Mouse (Mus musculus) adrenal gland, adult 8-10 months (tissue): ENCODE measurements around the gene Lztfl1. TPM values are rescaled to one million over a fixed set of nuclear protein-coding genes. Genes with fewer than 3 reads are reported as not detected.
"Not testable (repeated sequence)": the region's sequence is repeated elsewhere in the genome, so short reads cannot be mapped to it uniquely, and the experiment has no call there.

Experiments used
- DNase-seq: peaks from one replicate; pipeline ENCODE4 v3.0.0; 2022
- total RNA-seq, 4 experiments: library from RNA; stranded (reverse); gene quantifications; 2 replicates each; pipeline ENCODE4 v1.2.4; 2022

The Lztfl1 gene
- total RNA-seq, 4 experiments from 2014 or later, result 47.5 to 60.5 (median 57.4) TPM

DNA sequence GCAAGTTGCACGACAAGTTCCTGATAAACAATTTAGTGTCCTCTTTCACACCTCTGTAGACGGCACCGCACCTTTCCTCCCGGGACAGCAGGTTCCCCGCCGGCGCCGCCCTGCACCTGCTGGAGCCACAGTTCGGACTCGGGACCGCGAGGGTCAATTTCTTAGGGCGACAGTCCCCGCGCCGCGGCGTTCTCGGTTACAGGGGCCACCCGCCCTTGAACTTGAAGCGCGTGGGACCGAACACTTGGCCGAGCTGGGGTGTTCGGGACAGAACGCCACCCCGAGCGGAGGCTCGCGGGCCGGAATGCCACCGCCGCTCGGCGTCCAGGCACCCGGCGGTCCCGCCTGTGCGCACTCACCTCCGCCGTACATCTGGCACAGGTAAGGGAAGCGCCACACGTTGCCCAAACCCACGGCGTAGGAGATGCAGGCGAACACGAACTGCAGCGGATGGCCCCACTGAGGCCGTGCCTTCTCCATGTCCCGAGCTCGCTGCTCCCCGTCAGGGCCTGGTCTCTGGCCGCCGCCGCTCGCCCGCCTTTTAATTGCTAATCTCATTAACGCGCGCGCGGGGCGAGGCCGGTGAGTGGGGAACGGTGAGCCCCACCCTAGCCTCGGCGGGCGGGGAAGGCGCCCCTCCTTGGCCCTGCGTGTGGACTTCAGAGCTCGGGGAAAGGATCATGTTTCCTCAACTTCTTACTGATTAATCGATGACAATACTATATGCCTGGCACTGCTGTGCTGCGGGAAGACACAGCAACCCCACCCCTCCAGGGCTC, 39.0 kb downstream of the Lztfl1 start, which contains the start of the genes Ccr9 and Slc6a20a:
Gene Ccr9, plus strand, starts transcription at position 113 of the 779 bp plus-strand sequence.
Gene Slc6a20a, minus strand, starts transcription at position 559 of the 779 bp plus-strand sequence.
- DNase-seq, result no peak

DNA sequence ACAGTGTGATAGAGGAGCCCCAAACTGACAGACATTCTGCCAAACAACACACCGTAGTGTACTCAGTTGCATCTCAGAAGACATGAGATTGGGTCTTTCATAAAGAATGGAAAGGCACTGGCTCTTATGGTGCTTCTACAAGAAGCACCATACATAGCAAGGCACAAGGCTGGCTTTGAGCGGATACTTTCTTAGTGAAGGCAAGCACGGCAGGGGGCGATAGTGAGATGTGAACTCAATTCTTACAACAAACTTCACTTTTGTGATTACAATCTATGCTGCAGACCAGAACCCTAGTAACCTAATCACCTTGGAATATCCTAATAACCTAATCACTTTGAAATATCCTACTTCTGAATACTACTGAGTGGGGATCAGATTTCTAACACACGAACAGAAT, 51.9 kb downstream of the Lztfl1 start:
- DNase-seq, result no peak

DNA sequence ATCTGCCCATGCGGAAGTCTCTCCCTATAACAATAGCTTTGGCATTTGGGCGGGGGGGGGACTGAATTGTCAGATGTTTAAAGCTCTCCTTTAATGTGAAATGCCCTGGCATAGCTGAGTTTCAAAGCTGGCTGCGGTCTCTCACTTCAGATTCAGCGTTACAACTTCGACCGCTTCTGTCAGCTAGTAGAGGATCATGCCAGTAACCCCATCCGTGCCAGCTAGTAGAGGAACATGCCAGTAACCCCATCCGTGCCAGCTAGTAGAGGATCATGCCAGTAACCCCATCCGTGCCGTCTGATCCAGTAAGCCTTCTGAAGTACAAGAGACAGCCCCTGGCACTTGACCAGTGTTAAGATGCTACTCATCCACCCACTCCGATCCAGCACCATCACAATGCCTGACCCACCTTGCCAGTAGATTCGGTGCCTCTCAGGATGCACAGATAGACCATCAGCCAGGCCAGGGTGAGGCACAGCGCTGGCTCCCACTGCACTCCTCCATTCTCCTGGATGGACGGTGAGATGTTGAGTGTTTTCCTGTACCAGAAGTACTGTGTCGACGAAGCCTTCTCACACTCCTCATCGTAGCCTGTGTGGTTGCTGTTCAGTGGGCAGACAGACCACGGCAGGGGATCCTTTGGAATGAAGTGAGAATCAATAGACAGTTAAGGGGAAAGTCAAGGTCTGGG, 57.4 kb downstream of the Lztfl1 start:
- not testable (repeated sequence) for DNase-seq

DNA sequence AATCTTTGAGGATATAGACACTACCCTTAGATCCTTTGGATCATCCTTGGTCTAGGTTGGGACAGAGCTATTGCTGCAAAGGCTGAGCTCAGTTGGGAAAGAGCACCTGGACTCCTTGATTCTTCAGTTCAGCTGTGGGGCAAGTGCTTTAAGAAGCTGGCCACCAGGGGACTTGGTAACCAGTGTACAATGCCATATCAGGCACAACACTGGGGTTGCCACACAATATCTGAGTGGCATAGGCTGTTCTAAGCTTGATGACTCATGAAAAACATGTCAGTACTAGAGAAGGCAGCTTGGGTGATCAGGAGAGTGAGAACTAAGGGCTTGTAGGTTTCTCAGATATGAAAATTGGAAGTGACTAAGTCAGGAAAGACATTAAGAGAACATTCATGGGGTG, 58.5 kb downstream of the Lztfl1 start:
- no peak for DNase-seq

DNA sequence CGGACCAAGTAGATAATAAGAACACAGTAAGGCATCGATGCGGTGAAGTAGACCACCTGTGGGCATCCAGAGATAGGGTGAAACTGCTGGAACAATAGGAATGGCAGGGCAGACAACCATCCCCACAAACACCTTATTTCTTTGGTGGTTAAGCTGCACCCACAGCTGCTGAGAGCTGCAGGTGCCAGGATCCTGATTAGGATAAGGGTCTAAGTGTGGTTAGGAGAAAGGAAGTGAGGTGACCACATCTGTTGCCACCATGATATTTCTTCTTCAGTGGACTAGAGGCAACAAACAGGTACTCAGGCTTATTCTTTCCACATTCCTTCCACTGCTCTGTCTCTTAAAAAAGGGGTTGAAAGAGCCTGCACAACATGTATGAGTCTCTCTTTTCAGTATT, 60.0 kb downstream of the Lztfl1 start:
- no peak for DNase-seq

DNA sequence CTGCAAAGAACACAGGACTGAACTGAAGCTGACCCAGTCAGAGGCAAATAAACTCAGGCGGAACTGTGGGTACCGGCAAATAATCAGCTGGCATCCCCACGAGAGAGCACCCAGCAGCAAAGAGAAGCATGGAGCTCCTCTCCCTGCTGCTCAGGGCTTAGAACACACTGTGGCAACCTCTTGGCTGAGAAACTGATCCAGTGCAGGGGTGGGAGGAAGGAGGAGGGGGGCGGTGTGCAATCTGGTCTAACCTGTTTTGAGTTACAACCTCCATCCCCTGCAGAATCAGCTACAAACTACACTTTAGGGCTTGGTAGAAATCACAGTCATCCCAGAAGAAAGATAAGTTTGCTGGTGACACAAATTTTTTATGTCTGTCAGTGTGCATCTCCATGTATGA, 66.1 kb downstream of the Lztfl1 start:
- no peak for DNase-seq

DNA sequence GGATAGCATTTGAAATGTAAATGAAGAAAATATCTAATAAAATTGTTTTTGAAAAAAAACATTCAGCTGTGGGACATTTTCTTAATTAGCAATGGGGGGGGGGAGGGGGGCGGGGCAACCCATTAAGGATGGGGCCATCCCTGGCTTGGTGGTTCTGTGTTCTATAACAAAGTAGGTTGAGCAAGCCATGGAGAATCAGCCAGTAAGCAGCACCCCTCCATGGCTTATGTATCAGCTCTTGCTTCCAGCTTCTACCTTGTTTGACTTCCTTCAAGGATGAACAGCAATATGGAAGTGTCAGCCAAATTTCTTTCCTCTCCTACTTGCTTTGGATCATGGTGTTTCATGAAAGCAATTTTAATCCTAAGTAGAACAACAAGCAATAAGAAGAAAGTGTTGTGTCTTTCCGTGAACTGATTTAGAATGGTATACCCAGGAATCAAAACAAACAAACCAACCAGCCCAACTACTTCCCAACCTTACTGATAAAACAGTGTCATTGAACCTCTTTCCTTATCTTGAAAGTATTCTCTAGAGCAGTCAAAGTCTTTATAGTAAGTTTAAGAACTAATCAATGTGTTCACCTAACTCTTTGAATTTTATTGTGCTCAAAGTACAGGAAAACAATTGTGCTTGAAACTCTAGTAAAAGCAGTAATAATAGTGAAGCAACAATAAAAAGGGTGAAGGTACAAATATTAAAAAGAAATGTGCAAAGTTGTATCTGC, 67.5 kb downstream of the Lztfl1 start:
- no peak for DNase-seq

Other genes with a start within 250 kb of the Lztfl1 start
- 10 to 100 TPM; 31.3 to 33.8 (median 31.9) TPM for gene Limd1, start 239.0 kb downstream of the Lztfl1 start, total RNA-seq
- gene Sacm1l, start 187.9 kb downstream of the Lztfl1 start, total RNA-seq, result 100 to 1,000 TPM in 1 of 4 experiments, 10 to 100 TPM in 3; 80.8 to 101 (median 85.6) TPM
- gene Slc6a20b, start 85.1 kb downstream of the Lztfl1 start, total RNA-seq, result not detected
- gene Ccr9, start 39.3 kb downstream of the Lztfl1 start, total RNA-seq, result under 1 TPM; 0.05 to 0.15 (median 0.11) TPM
- under 1 TPM in 2 of 4 experiments, not detected in 2; 0.10 to 0.17 TPM for gene Slc6a20a, start 38.8 kb downstream of the Lztfl1 start, total RNA-seq
- under 1 TPM in 3 of 4 experiments, not detected in 1; 0.46 to 0.75 (median 0.49) TPM for gene Cxcr6, start 88.8 kb upstream of the Lztfl1 start, total RNA-seq
- gene Fyco1, start 134.2 kb upstream of the Lztfl1 start, total RNA-seq, result 10 to 100 TPM; 49.2 to 64.3 (median 59.1) TPM
- gene Xcr1, start 144.3 kb upstream of the Lztfl1 start, total RNA-seq, result under 1 TPM in 3 of 4 experiments, not detected in 1; 0.22 to 0.31 (median 0.23) TPM